Mouse (Mus musculus): ENCODE results near the gene Nck2. TPM values are rescaled to one million over a fixed set of nuclear protein-coding genes. Genes with fewer than 3 reads are reported as not detected.

Nck2 gene
- polyA plus RNA-seq, 1 experiment, result 28.5 TPM

GRCm38 (mm10) chr1:43574793-43575304, 130.5 kb downstream of the Nck2 start:
- H3K4me3 ChIP-seq (ENCODE audit: insufficient read depth, low read length), result no peak overlapping the region
- H3K27ac ChIP-seq (ENCODE audit: insufficient read depth, low read length), result no peak overlapping the region
- TF ChIP-seq POLR2A (IDR thresholded peaks at IDR 0.05; ENCODE audit: low read depth, low read length) (no peak), CTCF (IDR thresholded peaks at IDR 0.05; ENCODE audit: borderline replicate concordance, insufficient read depth, low read length) (no peak)
- H3K4me1 ChIP-seq (ENCODE audit: control insufficient read depth, insufficient read depth, low read length), result peaks cover 2% of the 10 kb centered on the region; the same call in 1 of the 2 replicates

- Histone ChIP-seq H3K4me1 (ENCODE audit: control insufficient read depth, insufficient read depth, low read length) (peaks cover 2% of the 10 kb centered on the region; the same call in 1 of the 2 replicates), H3K4me3 (ENCODE audit: insufficient read depth, low read length) (no peak overlapping the region), H3K27ac (ENCODE audit: insufficient read depth, low read length) (no peak overlapping the region)
- TF ChIP-seq CTCF (IDR thresholded peaks at IDR 0.05; ENCODE audit: borderline replicate concordance, insufficient read depth, low read length) (no peak), POLR2A (IDR thresholded peaks at IDR 0.05; ENCODE audit: low read depth, low read length) (no peak)
Measured at GRCm38 (mm10) chr1:43577371-43577770, 133.0 kb downstream of the Nck2 start.

GRCm38 (mm10) chr1:43583564-43583963, 139.2 kb downstream of the Nck2 start:
- no peak overlapping the region for H3K27ac ChIP-seq (ENCODE audit: insufficient read depth, low read length)
- TF ChIP-seq POLR2A (IDR thresholded peaks at IDR 0.05; ENCODE audit: low read depth, low read length) (no peak), CTCF (IDR thresholded peaks at IDR 0.05; ENCODE audit: borderline replicate concordance, insufficient read depth, low read length) (no peak)

GRCm38 (mm10) chr1:43589001-43589400, 144.6 kb downstream of the Nck2 start:
- Histone ChIP-seq H3K4me1 (ENCODE audit: control insufficient read depth, insufficient read depth, low read length) (peaks cover under 1% of the 10 kb centered on the region; the same call in 1 of the 2 replicates), H3K27ac (ENCODE audit: insufficient read depth, low read length) (no peak overlapping the region), H3K4me3 (ENCODE audit: insufficient read depth, low read length) (no peak overlapping the region)
- TF ChIP-seq CTCF (IDR thresholded peaks at IDR 0.05; ENCODE audit: borderline replicate concordance, insufficient read depth, low read length) (no peak), POLR2A (IDR thresholded peaks at IDR 0.05; ENCODE audit: low read depth, low read length) (no peak)

More at GRCm38 (mm10) chr1:43583564-43583963, 139.2 kb downstream of the Nck2 start:
- Histone ChIP-seq H3K4me3 (ENCODE audit: insufficient read depth, low read length) (no peak overlapping the region), H3K4me1 (ENCODE audit: control insufficient read depth, insufficient read depth, low read length) (no peaks in the 10 kb centered on the region)

- TF ChIP-seq POLR2A (IDR thresholded peaks at IDR 0.05; ENCODE audit: low read depth, low read length) (no peak), CTCF (IDR thresholded peaks at IDR 0.05; ENCODE audit: borderline replicate concordance, insufficient read depth, low read length) (no peak)
- Histone ChIP-seq H3K4me1 (ENCODE audit: control insufficient read depth, insufficient read depth, low read length) (peaks cover 6% of the 10 kb centered on the region), H3K4me3 (ENCODE audit: insufficient read depth, low read length) (no peak overlapping the region), H3K27ac (ENCODE audit: insufficient read depth, low read length) (no peak overlapping the region)
Measured at GRCm38 (mm10) chr1:43589910-43590309, 145.5 kb downstream of the Nck2 start.

GRCm38 (mm10) chr1:43590727-43591126, 146.3 kb downstream of the Nck2 start:
- Histone ChIP-seq H3K4me3 (ENCODE audit: insufficient read depth, low read length) (no peak overlapping the region), H3K27ac (ENCODE audit: insufficient read depth, low read length) (no peak overlapping the region), H3K4me1 (ENCODE audit: control insufficient read depth, insufficient read depth, low read length) (peaks cover 6% of the 10 kb centered on the region)
- TF ChIP-seq POLR2A (IDR thresholded peaks at IDR 0.05; ENCODE audit: low read depth, low read length) (no peak), CTCF (IDR thresholded peaks at IDR 0.05; ENCODE audit: borderline replicate concordance, insufficient read depth, low read length) (no peak)

GRCm38 (mm10) chr1:43593069-43593468, 148.7 kb downstream of the Nck2 start:
- no peak for TF ChIP-seq CTCF (IDR thresholded peaks at IDR 0.05; ENCODE audit: borderline replicate concordance, insufficient read depth, low read length)
- no peak for TF ChIP-seq POLR2A (IDR thresholded peaks at IDR 0.05; ENCODE audit: low read depth, low read length)
- Histone ChIP-seq H3K4me3 (ENCODE audit: insufficient read depth, low read length) (no peak overlapping the region), H3K27ac (ENCODE audit: insufficient read depth, low read length) (no peak overlapping the region), H3K4me1 (ENCODE audit: control insufficient read depth, insufficient read depth, low read length) (peaks cover 6% of the 10 kb centered on the region)

- TF ChIP-seq CTCF (IDR thresholded peaks at IDR 0.05; ENCODE audit: borderline replicate concordance, insufficient read depth, low read length), result no peak
- no peak for TF ChIP-seq POLR2A (IDR thresholded peaks at IDR 0.05; ENCODE audit: low read depth, low read length)
- Histone ChIP-seq H3K4me3 (ENCODE audit: insufficient read depth, low read length) (no peak overlapping the region), H3K4me1 (ENCODE audit: control insufficient read depth, insufficient read depth, low read length) (peaks cover 6% of the 10 kb centered on the region), H3K27ac (ENCODE audit: insufficient read depth, low read length) (no peak overlapping the region)
Measured at GRCm38 (mm10) chr1:43594738-43595137, 150.4 kb downstream of the Nck2 start.

GRCm38 (mm10) chr1:43597731-43598130, 153.4 kb downstream of the Nck2 start:
- Histone ChIP-seq H3K27ac (ENCODE audit: insufficient read depth, low read length) (no peak overlapping the region), H3K4me1 (ENCODE audit: control insufficient read depth, insufficient read depth, low read length) (peaks cover 6% of the 10 kb centered on the region), H3K4me3 (ENCODE audit: insufficient read depth, low read length) (no peak overlapping the region)
- TF ChIP-seq POLR2A (IDR thresholded peaks at IDR 0.05; ENCODE audit: low read depth, low read length) (no peak), CTCF (IDR thresholded peaks at IDR 0.05; ENCODE audit: borderline replicate concordance, insufficient read depth, low read length) (no peak)

GRCm38 (mm10) chr1:43599483-43599882, 155.1 kb downstream of the Nck2 start:
- Histone ChIP-seq H3K4me1 (ENCODE audit: control insufficient read depth, insufficient read depth, low read length) (peaks cover 3% of the 10 kb centered on the region; the same call in 1 of the 2 replicates), H3K4me3 (ENCODE audit: insufficient read depth, low read length) (no peak overlapping the region), H3K27ac (ENCODE audit: insufficient read depth, low read length) (no peak overlapping the region)
- TF ChIP-seq CTCF (IDR thresholded peaks at IDR 0.05; ENCODE audit: borderline replicate concordance, insufficient read depth, low read length), result no peak
- no peak for TF ChIP-seq POLR2A (IDR thresholded peaks at IDR 0.05; ENCODE audit: low read depth, low read length)
